Comparison of ENCODE assay signal across 23 mouse cellular contexts in the genomic region with DNA sequence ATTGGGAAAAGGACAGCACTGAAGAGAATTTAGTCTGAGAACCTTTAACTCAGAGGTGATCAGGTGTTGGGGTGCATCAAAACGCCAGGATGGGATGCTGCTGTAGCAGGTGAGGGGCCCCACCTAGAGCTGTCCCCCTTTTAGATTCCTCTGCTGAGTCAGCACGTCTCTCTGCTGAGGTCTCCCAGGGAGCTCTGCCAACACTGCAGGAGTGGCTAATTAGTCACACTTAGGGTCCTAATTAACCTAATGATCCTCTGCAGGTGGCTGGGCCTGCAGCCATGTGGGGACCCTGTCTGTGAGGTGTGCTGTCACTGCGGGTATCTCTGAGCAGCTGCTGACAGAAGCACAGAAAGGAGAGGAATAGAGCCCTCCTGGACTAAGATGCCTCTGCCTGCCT. TPM values are rescaled to one million over a fixed set of nuclear protein-coding genes. Genes with fewer than 3 reads are reported as not detected.
"Had no signal": no experiment of that assay in that cellular context is flagged by ENCODE, and none has a peak within 500 bp of the region (broad histone marks: within the 10 kb centered on the region; RNA-seq: fewer than 3 reads in every experiment).

No protein-coding gene starts in this region.

- H3K9me3 ChIP-seq: limb, embryonic 12.5 days; limb, embryonic 15.5 days had no signal

- DNase-seq: kidney, adult 18-20 months; kidney, adult 9 months; kidney, postnatal 25 days; layer of hippocampus, adult 9-11 months; liver, postnatal 0 days; lung, embryonic 14.5 days; midbrain, embryonic 14.5 days; right cerebral cortex, adult 18-20 months; right cerebral cortex, postnatal 14 days; right cerebral cortex, postnatal 4 days; thymus, adult 2 months; thymus, postnatal 14 days; thymus, postnatal 4 days had no signal

- H3K4me2 ChIP-seq: limb, embryonic 12.5 days; limb, embryonic 15.5 days; liver, embryonic 11.5 days; lung, embryonic 14.5 days had no signal

- H3K9ac ChIP-seq: limb, embryonic 12.5 days; limb, embryonic 15.5 days; liver, embryonic 14.5 days; liver, postnatal 0 days; lung, embryonic 14.5 days had no signal

- H3K4me3 ChIP-seq: layer of hippocampus, adult 2 months; left cerebral cortex, adult 2 months; limb, embryonic 12.5 days; limb, embryonic 15.5 days had no signal

- H3K27ac ChIP-seq: kidney, postnatal 0 days; layer of hippocampus, adult 2 months; left cerebral cortex, adult 2 months; limb, embryonic 12.5 days; limb, embryonic 15.5 days; liver, embryonic 14.5 days; macrophage; stomach, postnatal 0 days had no signal

- ATAC-seq: liver, postnatal 0 days; lung, postnatal 0 days had no signal

- H3K4me1 ChIP-seq: limb, embryonic 12.5 days had no signal

- H3K27me3 ChIP-seq: limb, embryonic 12.5 days; limb, embryonic 15.5 days had no signal

RNA-seq across cellular contexts. Expression of gene Tmem132b, which starts 29.4 kb away (rescaled TPM):
- polyA plus RNA-seq: liver, embryonic 14.5 days; liver, postnatal 0 days; lung, embryonic 14.5 days; lung, postnatal 0 days; macrophage had no signal
